Mouse (Mus musculus) stomach, postnatal 0 days (tissue): ENCODE measurements around the gene Cd151. TPM values are rescaled to one million over a fixed set of nuclear protein-coding genes. Genes with fewer than 3 reads are reported as not detected.

Experiments
- ATAC-seq: fragments of 200-750 bp; cut with Nextera tagmentation; 2 replicates; pipeline ENCODE4 v1.8.0; 2017; ENCODE audit not compliant: low FRiP score, low TSS enrichment
- DNase-seq: peaks from one replicate; pipeline ENCODE4 v3.0.0-alpha.2; 2016; ENCODE audit warnings: low spot score
- H3K27ac ChIP-seq: fragments of 300-500 bp; sonication (generic); replicated peaks from 2 replicates; pipeline ENCODE4 v1.5.1; 2014; ENCODE audit warnings: mild to moderate bottlenecking, control low read depth
- H3K27me3 ChIP-seq: fragments of 300-500 bp; sonication (generic); 2 replicates; pipeline ENCODE4 v1.6.1; 2014; ENCODE audit warnings: low read length; ENCODE audit not compliant: control insufficient read depth, insufficient read depth
- H3K36me3 ChIP-seq: fragments of 300-500 bp; sonication (generic); 2 replicates; pipeline ENCODE4 v1.6.1; 2014; ENCODE audit warnings: low read length, mixed read lengths; ENCODE audit not compliant: control insufficient read depth, insufficient read depth
- H3K4me1 ChIP-seq: fragments of 300-500 bp; sonication (generic); replicated peaks from 2 replicates; pipeline ENCODE4 v1.6.1; 2014; ENCODE audit warnings: antibody characterized with exemption; ENCODE audit not compliant: control insufficient read depth, insufficient read depth
- H3K4me2 ChIP-seq: fragments of 300-500 bp; sonication (generic); replicated peaks from 2 replicates; pipeline ENCODE4 v1.6.1; 2014; ENCODE audit warnings: low read depth, mild to moderate bottlenecking, control low read depth, moderate library complexity
- H3K4me3 ChIP-seq: fragments of 300-500 bp; sonication (generic); 2 replicates; pipeline ENCODE4 v1.5.1; 2014; ENCODE audit warnings: low read depth, low read length, control low read depth
- H3K9ac ChIP-seq: fragments of 300-500 bp; sonication (generic); 2 replicates; pipeline ENCODE4 v1.6.1; 2014; ENCODE audit warnings: mild to moderate bottlenecking, low read length, control low read depth, mixed read lengths
- H3K9me3 ChIP-seq: fragments of 300-500 bp; sonication (generic); 2 replicates; pipeline ENCODE4 v1.6.1; 2016; ENCODE audit warnings: low read length; ENCODE audit not compliant: control insufficient read depth
- CTCF ChIP-seq: IDR thresholded peaks from 2 replicates; pipeline ENCODE4 v1.5.1; 2016; ENCODE audit warnings: antibody characterized with exemption, low read depth, mild to moderate bottlenecking, moderate library complexity
- EP300 ChIP-seq: optimal IDR thresholded peaks from 2 replicates; pipeline ENCODE3; 2016; ENCODE audit warnings: antibody characterized with exemption
- WGBS: fragments of 180-500 bp; shearing (Covaris S2); extraction: QIAGEN DNeasy Blood & Tissue Kit; methylation state at CpG from one replicate; pipeline ENCODE4 v1.1.7; 2014; 5-methylcytosine and 5-hydroxymethylcytosine counted together
- polyA plus RNA-seq: library from polyadenylated mRNA; unstranded; fragments of >200 nt; fragmentation: Nextera tagmentation; extraction: Ambion mirVana; gene quantifications from 2 replicates; pipeline ENCODE4 v1.2.1, GENCODE M21; 2015

Gene Cd151
- polyA plus RNA-seq, 1 experiment from 2014 or later: 22.6 TPM

DNA sequence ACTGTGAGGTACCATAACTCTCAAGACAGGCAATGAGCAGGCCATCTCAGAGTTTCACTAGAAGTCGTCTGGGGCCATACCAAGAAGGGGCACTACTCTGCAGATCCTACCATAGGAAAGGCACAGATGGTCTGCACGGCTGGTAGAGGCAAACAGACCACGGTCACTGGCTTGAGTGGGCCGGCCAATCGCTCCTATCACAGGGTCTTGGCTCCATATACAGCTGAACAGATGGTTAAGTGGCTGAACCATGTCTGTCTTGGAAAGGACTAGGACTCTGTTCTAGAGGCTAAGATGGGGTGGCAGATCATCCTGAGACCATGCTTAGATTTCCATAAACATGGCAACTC, 35.3 kb downstream of the Cd151 start:
- no peak for TF ChIP-seq CTCF
- no peak for TF ChIP-seq EP300
- DNase-seq (no peak), ATAC-seq (no peak)
- no peaks in the 10 kb centered on the region for H3K4me1 ChIP-seq
- WGBS: 96% methylated on average over 5 of the region's 5 CpGs
- 0 out of 2 replicates have a peak, but pooled peaks cover 4% of the 10 kb centered on the region for H3K36me3 ChIP-seq
- H3K27me3 ChIP-seq: no peaks in the 10 kb centered on the region
- no peak overlapping the region for H3K27ac ChIP-seq
- no peak overlapping the region for H3K4me2 ChIP-seq
- H3K9ac ChIP-seq: no peak overlapping the region
- no peaks in the 10 kb centered on the region for H3K9me3 ChIP-seq
- H3K4me3 ChIP-seq: no peak overlapping the region

DNA sequence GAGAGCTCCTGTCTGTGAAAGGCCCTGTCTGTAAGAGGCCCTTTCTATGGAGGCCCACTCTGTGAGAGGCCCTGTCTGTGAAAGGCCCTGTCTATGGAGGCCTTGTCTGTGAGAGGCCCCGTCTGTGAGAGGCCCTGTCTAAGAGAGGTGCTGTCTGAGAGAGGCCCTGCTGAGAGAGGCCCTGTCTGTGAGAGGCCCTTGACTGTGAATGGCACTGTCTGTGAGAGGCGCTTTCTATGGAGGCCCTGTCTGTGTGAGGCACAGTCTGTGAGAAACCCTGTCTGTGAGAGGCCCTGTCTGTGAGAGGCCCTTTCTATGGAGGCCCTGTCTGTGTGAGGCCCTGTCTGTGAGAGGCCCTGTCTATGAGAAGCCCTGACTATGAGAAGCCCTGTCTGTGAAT, 39.1 kb downstream of the Cd151 start:
- H3K4me2 ChIP-seq: no peak overlapping the region
- no peaks in the 10 kb centered on the region for H3K27me3 ChIP-seq
- no peaks in the 10 kb centered on the region for H3K4me1 ChIP-seq
- 66% methylated on average over 2 of the region's 2 CpGs for WGBS
- H3K9me3 ChIP-seq: no peaks in the 10 kb centered on the region
- no peak for DNase-seq
- no peak overlapping the region for H3K9ac ChIP-seq
- H3K4me3 ChIP-seq: no peak overlapping the region
- no peak for ATAC-seq
- H3K27ac ChIP-seq: no peak overlapping the region
- 0 out of 2 replicates have a peak, but pooled peaks cover 2% of the 10 kb centered on the region for H3K36me3 ChIP-seq
- TF ChIP-seq CTCF (no peak), EP300 (no peak)

DNA sequence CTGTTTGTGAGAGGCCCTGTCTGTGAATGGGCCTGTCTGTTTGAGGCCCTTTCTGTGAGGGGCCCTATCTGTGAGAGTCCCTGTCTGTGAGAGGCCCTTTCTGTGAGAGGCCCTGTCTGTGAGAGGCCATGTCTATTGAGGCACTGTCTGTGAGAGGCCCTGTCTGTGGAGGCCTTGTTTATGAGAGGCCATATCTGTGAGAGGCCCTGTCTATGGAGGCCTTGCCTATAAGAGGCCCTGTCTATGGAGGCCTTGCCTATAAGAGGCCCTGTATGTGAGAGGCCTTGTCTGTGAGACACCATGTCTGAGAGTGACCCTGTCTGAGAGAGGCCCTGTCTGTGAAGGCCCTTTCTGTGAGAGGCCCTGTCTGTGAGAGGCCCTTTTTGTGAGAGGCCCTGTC, 41.0 kb downstream of the Cd151 start:
- H3K36me3 ChIP-seq: 0 out of 2 replicates have a peak, but pooled peaks cover 2% of the 10 kb centered on the region
- H3K4me1 ChIP-seq: no peaks in the 10 kb centered on the region
- no peak for ATAC-seq
- TF ChIP-seq EP300: no peak
- TF ChIP-seq CTCF: no peak
- H3K9me3 ChIP-seq: no peaks in the 10 kb centered on the region
- H3K9ac ChIP-seq: no peak overlapping the region
- DNase-seq: no peak
- no peaks in the 10 kb centered on the region for H3K27me3 ChIP-seq
- H3K27ac ChIP-seq: no peak overlapping the region
- H3K4me3 ChIP-seq: no peak overlapping the region
- no peak overlapping the region for H3K4me2 ChIP-seq

DNA sequence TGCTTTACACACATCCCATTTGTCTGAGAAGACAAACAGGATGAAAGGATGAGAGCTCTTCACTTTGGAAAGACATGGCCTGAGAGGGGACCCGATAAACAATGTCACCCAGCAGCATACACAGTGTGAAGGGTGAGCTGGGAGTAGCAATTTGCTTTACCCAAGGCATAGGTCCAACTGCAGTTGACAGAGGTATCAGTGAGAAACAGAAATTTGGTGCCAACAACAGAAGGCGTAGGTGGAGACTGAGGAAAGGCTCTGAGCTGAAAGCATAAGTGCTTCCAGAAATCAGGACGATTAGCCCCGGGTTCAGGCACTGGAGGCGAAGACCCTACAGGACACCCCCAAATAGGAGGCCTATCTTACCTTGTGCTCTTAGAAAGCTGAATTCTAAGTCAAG, 43.0 kb downstream of the Cd151 start:
- 94% methylated on average over 5 of the region's 5 CpGs for WGBS
- Histone ChIP-seq H3K9me3 (no peaks in the 10 kb centered on the region), H3K4me1 (no peaks in the 10 kb centered on the region), H3K27me3 (no peaks in the 10 kb centered on the region), H3K4me3 (no peak overlapping the region), H3K9ac (no peak overlapping the region), H3K27ac (no peak overlapping the region), H3K36me3 (0 out of 2 replicates have a peak, but pooled peaks cover 2% of the 10 kb centered on the region), H3K4me2 (no peak overlapping the region)
- DNase-seq: no peak
- ATAC-seq: no peak
- TF ChIP-seq EP300 (no peak), CTCF (no peak)

DNA sequence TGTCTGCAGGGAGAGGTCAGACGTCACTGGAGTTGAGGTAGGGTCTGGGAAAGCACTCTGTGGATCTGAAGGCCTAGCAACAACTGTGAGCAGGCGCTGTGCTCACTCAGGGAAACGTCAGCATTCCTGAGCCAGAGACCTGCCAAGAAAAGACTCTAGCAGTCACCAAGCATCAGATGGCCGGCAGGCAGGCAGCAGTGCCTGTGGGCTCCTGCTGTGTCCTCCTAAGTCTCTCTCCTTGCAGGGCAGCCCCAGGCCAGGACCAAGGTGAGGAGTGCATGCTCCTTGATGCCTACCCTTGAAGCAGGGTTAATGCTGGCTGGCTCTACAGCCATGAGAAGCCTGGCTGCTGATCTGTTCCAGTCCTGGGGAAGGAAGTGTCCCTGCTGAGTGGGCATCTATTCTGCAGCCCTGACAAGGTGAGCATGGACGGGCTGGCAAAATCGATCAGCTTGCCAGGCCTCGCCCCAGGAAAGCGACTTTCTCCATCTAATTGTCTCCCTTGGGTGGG, 43.5 kb downstream of the Cd151 start:
- WGBS: 74% methylated on average over 8 of the region's 8 CpGs
- Histone ChIP-seq H3K4me1 (no peaks in the 10 kb centered on the region), H3K36me3 (0 out of 2 replicates have a peak, but pooled peaks cover 4% of the 10 kb centered on the region), H3K4me2 (no peak overlapping the region), H3K27me3 (no peaks in the 10 kb centered on the region), H3K4me3 (no peak overlapping the region), H3K27ac (no peak overlapping the region), H3K9me3 (no peaks in the 10 kb centered on the region), H3K9ac (no peak overlapping the region)
- ATAC-seq: no peak
- no peak for DNase-seq
- TF ChIP-seq CTCF: no peak
- TF ChIP-seq EP300: no peak

DNA sequence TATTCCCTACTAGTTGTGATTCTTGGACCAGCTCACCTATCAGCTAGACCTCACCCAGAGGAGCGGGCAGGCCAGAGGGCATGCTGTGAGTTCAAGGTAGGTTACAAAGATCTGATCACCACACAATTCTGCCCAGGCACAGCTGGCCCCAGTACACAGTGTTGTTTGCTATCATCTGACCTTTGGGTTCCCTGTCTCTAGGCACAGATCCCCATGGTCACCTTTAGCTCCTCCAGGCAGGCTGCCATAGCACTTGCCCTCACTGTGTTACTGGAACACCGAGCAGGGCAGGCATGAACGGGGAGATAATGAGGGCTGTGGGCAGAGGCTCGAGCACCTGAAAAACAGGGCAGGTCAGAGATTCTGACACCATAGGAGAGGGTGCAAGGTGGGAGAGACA, 50.4 kb downstream of the Cd151 start:
- Histone ChIP-seq H3K4me2 (no peak overlapping the region), H3K4me1 (no peaks in the 10 kb centered on the region), H3K27ac (no peak overlapping the region), H3K9me3 (no peaks in the 10 kb centered on the region), H3K9ac (no peak overlapping the region), H3K4me3 (no peak overlapping the region), H3K36me3 (peaks cover 4% of the 10 kb centered on the region; the same call in 1 of the 2 replicates), H3K27me3 (no peaks in the 10 kb centered on the region)
- no peak for DNase-seq
- no peak for ATAC-seq
- WGBS: 82% methylated on average over 4 of the region's 4 CpGs
- no peak for TF ChIP-seq EP300
- TF ChIP-seq CTCF: no peak
